Mouse (Mus musculus): ENCODE measurements at regions not wholly inside any gene's neighbourhood (a gene's known extent, or its start where the extent isn't known, plus 50 kb on each side); places are given as distances from the start of the nearest gene placed in this dataset.
"Not testable (repeated sequence)": the region's sequence is repeated elsewhere in the genome, so short reads cannot be mapped to it uniquely, and the experiment has no call there.

DNA sequence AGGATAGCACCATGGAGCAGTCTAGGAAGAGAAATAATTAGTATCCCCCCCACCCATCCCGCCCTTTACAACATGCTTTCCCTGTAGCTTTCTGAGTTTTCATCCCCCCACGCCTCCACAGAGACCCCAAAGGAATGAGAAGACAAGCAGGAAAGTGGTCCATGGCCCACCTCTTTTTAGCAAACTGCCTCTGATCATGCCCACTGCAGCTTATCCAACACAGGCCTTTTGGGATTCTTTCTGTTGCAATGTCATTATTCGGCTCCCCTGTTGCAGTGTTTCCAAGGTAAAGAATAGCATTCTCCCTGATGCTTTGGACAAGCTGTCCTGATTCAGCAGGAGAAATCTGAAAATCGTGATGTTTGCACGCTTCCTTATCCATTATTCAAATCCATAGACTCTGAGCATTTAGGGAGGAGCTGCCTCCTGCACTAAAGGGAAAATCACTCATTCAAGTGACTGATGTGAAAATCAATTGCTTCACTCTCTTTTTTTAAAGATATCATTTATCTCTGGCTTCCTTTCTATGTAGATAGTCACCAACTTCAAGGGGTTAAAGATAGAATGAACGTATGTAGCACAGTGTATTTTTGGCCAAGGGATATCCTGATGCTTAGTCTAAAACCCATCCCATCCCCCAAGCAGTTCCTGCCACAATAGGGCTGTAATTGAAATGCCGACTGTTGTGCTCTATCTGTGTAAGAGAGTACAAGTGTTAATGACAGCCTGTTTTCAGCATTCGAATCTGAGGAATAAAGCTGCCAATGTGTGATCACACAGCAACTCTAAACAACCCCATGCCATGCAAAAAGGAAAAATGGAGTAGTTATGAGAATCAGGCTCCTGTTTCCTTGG is 743.1 kb downstream of the Kcna4 start:
- no peak for DNase-seq

- no peak for DNase-seq
Observed at GRCm38 (mm10) chr2:108034882-108035281, 744.4 kb downstream of the Kcna4 start.

- no peak for DNase-seq
Observed at GRCm38 (mm10) chr2:108042086-108042485, 751.6 kb downstream of the Kcna4 start.

DNA sequence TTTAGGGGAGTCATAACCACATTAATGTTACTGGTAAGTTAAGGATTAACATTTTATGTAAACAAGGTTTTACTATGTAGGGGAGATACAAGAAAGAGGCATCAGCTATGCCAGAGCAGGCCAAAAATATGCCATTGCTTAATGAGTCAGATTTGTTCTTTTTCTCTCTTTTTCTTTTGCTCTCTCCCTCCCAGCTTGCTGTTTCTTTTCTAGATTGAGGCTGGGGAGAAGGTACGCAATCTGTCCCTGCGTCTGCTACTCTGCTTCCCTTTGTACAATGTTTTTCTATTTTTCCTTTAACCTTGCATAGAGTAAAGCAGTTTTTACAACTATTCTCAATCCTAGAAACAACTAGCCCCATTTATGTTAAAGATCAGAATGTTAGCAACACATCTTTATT is 754.4 kb downstream of the Kcna4 start:
- no peak for DNase-seq

DNA sequence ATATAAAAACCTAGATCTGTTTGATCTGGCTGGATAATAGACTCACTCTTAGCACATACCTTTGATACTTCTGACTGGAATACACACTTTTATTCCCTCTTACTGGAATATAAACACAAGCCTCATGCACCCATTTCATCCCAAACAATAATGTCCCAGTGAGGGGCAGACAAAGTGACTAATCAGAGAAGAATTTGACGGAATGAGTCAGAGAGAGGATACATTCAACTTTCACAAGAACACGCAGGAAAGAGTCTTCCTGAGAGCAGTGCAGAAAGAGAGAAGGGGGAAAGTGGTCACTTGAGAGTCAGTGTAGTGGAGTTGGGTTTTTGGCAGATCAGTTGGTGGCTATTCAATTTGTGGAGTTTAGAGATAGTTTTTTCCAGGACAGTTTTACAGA is 755.6 kb downstream of the Kcna4 start:
- no peak for DNase-seq

GRCm38 (mm10) chr2:108062751-108063150 is 772.3 kb downstream of the Kcna4 start:
- DNase-seq = not testable (repeated sequence)

DNA sequence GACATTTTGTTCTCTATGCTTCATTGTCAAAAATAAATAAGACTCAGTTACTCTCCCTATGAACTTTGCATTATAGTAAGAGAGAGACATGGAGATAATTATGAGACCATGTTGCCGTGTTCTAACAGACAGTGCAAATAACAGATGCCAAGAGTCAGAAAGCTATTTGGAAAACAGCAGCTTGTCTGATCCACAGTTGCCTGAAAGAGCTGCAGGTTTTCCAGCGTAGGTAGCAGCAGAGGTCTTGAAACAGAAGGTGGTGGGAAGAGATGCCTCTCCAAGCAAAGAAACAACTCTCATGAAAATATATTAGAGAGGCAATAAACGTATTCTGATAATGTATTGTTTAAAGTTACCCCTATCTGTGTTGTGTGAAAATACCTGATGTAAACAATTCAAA is 793.5 kb downstream of the Kcna4 start:
- no peak for DNase-seq

DNA sequence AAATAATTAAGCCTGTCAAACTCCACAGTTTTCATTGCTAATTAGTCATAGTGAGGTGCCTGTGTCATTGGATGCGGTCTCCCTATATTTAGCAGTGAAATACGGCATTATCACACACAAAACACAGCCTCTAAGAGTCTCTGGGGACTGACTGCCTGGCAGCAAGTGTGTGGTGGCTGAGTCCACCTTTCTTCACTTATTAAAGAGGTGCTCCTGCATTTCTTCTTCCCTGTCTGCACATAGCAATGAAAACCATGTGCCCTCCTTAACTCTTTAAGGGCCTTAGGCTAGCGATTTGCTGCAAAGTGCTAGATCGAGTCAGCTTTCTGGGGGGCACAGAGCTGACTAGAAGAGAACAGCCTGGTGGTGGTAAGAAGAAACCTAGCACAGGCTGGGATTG is 799.8 kb downstream of the Kcna4 start:
- DNase-seq = no peak

DNA sequence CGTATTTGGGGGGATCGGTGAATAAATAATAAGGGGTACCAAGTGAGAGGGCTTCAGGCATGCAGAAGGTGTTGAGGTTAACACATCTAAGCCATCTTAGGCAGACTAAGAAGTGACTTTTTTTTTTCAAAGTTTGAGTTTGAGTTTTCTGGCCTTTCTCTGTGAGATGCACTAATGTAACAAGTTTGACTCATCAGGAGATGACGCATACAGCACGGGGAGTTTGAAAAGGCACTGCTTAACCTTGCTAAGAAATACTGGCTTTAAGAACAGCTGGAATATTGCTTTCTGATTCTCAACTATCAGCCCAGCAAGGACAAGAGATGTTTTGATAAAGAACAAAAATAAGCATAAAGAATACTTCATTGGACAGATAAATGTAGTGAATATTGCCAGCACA is 806.6 kb downstream of the Kcna4 start:
- no peak for DNase-seq

GRCm38 (mm10) chr2:108110140-108110539 is 819.7 kb downstream of the Kcna4 start:
- DNase-seq = no peak

GRCm38 (mm10) chr2:108145694-108146093 is 855.3 kb downstream of the Kcna4 start:
- no peak for DNase-seq

- DNase-seq = no peak
Observed at GRCm38 (mm10) chr2:108148221-108148620, 857.8 kb downstream of the Kcna4 start.

- DNase-seq = no peak
Observed at GRCm38 (mm10) chr2:108156189-108156588, 865.8 kb downstream of the Kcna4 start.

DNA sequence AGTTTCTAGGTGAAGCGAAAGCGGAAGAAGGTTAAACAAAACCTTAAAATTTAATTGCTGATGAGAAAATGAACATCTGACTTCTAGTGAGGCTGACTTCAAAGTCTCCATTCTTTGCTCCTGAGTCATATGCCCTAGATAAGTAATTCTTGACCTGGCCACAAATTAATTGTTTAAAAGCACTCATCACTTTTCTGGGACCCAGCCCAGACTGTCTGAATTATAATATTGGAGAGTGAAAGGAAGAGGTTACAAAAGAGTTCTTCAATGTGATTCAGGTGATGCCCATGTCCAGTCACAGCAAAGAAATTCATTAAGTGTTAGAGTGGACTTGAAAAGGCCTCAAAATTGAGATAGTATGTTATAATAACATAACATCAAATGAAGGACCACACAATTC is 867.3 kb downstream of the Kcna4 start:
- DNase-seq = no peak

DNA sequence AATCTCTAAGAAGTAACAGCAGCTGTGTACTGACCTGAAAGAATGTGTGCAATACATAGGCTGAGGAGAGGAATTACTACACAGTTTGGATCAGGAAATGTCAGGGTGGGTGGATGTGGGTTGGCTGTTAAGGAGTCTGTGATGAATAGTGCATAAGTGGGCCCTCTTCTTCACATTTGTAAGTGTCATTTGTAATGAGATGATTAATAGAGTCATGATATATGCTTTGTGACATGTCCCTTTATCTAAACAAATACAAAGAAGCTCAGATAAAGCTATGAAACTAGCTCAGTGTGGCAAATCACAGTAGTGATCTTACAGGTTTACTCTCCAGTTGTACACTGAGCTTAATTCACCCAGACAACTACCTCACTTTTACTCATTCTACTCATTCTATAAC is 867.9 kb downstream of the Kcna4 start:
- no peak for DNase-seq

GRCm38 (mm10) chr2:108160865-108161264 is 870.4 kb downstream of the Kcna4 start:
- no peak for DNase-seq

DNA sequence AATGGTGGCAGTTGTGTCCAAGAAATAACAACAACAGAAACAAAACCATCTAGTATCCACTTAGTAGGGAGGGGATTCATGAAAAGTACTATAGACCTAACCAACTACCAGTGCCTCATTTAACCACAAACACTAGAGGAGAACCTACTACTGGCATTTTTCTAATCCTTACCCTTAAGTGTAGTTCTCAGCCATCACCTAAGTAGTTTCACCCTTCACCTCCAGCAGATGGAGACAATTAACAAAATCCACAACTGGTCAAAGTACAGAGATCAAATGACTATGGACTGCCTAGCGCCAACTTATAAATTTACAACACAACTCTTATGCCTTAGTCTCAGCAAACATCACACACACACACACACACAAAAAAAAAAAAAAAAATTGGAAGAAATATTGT is 874.6 kb downstream of the Kcna4 start:
- DNase-seq = no peak
